Mouse (Mus musculus): ENCODE data around the gene Olfr672.
"Not testable (repeated sequence)": the region's sequence is repeated elsewhere in the genome, so short reads cannot be mapped to it uniquely, and the experiment has no call there.

Gene Olfr672

DNA sequence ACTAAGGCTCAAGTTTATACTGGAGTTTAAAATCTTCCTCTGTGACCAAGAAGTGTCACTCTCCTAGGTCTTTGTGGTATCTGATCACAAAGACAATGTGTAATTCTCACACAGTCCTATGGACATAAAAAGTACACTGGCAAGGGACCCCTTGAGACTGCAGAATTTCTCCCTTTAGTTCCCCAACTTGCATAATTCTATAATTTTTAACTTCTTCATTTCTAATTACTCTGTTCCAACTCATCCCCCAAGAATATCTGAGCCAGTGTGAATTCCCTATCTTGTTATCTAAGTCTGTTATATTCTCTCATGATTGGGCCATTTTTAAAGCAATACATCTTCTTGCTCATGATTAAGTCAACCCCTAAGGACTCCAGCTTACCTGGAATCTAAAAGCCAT, at the start of gene Olfr672:
TSS of gene Olfr672 (minus strand) at position 101 of the 400 bp plus-strand sequence.
- in situ Hi-C loops (cut with MboI; ENCODE audit: low pct_unique_long_range_greater_than_20kb in 1 of 2, low sequenced_read_pairs in 2 of 2, unreplicated experiment in 1 of 2): no loop called here

DNA sequence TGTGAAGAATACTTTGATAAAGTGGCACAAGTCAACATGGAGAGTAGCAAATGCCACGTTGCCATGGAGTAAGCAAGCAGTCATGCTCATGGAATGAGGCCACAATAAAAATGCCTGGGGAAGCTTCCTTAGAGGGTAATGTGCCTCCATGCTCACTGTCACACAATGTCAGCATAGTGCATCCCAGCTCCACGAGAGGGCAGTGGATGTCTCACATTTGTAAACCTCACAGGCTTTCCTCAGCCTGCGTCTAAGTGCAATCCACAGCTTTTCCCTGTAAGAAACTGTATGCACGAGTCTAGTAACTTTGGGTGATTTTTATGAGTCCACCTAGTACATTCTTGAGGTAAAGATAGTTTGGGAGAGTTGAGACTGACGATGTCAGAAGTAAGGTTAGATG, 32.0 kb upstream of the Olfr672 start:
- in situ Hi-C loops (cut with MboI; ENCODE audit: low pct_unique_long_range_greater_than_20kb in 1 of 2, low sequenced_read_pairs in 2 of 2, unreplicated experiment in 1 of 2): not testable (repeated sequence)

DNA sequence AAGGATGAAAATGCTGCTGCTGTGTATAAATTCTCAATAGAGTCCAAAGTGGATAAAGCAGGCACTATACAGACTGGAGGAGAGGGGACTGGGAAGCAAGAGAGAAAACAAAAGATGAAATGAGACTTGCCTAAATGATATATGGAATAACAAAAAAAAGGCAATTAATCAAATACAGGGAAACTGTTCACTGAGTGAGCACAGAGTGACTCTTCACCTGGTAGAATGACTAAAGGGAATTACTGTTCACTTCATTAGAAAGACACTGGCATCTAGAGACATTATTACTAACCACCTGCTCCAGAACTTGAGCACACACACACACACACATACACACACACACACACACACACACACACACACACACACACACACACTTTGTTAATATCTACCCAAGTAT, 30.6 kb upstream of the Olfr672 start, which contains the start of gene Olfr676:
TSS of gene Olfr676 (plus strand) at position 301 of the 400 bp plus-strand sequence.
- in situ Hi-C loops (cut with MboI; ENCODE audit: low pct_unique_long_range_greater_than_20kb in 1 of 2, low sequenced_read_pairs in 2 of 2, unreplicated experiment in 1 of 2): no loop called here

DNA sequence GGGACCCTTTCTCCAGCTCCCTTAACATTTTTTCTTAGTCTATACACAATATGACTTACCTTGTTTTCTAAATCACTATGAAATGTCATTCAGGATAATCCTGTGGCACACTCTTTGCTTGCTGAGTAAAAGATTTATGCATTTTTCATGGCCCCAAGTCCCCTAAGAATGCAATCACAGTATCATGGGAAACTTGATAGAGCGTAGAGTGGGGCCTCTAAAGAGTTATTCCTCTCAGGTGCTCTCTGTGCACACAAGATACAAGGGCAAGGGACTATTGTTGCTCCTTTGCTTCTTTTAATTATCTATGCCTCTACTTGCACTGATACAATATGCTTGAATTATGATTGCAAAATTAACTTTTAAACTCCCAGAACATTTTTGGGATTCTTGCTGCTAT, 26.5 kb upstream of the Olfr672 start, which contains the start of gene Olfr675:
TSS of gene Olfr675 (minus strand) at position 101 of the 400 bp plus-strand sequence.
- in situ Hi-C loops (cut with MboI; ENCODE audit: low pct_unique_long_range_greater_than_20kb in 1 of 2, low sequenced_read_pairs in 2 of 2, unreplicated experiment in 1 of 2): no loop called here

DNA sequence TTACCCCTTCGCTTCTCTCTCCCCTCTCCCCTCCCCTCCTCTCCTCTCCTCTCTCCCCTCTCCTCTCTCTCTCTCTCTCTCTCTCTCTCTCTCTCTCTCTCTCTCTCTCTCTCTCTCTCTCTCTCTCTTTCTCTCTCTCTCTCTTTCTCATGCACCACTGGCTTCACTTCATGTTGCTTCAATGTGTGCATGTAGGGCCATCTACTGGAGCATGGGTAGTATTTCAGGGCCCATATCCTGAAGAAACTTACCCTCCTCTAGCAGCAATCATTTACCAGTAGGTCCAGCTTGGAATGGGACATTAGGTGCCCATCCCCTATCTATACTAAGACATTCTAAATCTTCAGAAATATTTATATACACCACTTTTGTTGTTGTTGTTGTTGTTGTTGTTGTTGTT, 20.7 kb upstream of the Olfr672 start:
- in situ Hi-C loops (cut with MboI; ENCODE audit: low pct_unique_long_range_greater_than_20kb in 1 of 2, low sequenced_read_pairs in 2 of 2, unreplicated experiment in 1 of 2): no loop called here

DNA sequence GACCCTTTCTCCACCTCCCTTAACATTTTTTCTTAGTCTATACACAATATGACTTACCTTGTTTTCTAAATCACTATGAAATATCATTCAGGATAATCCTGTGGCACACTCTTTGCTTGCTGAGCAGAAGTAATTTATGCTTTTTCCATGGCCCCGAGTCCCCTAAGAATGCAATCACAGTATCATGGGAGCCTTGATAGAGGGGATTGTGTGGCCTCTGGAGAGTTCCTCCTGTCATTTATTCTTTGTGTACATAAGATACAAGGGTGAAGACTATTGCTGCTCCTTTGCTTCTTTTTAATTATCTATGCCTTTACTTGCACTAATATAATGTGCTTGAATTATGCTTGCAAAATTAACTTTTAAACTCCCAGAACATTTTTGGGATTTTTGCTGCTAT, 22.8 kb downstream of the Olfr672 start, which contains the start of gene Olfr671:
TSS of gene Olfr671 (minus strand) at position 101 of the 400 bp plus-strand sequence.
- in situ Hi-C loops (cut with MboI; ENCODE audit: low pct_unique_long_range_greater_than_20kb in 1 of 2, low sequenced_read_pairs in 2 of 2, unreplicated experiment in 1 of 2): no loop called here

DNA sequence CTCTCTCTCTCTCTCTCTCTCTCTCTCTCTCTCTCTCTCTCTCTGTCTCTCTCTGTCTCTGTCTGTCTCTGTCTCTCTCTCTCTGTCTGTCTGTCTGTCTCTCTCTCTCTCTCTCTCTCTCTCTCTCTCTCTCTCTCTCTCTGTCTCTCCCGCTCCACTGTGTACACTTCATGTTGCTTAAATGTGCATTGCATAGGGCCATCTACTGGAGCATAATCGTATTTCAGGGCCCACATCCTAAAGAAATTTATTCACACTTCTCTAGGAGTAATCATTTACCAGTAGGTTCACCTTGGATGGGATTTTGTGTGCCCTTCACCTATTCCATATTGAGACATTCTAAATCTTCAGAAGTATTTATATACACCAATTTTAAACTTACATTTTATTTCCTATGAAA, 29.3 kb downstream of the Olfr672 start:
- in situ Hi-C loops (cut with MboI; ENCODE audit: low pct_unique_long_range_greater_than_20kb in 1 of 2, low sequenced_read_pairs in 2 of 2, unreplicated experiment in 1 of 2): not testable (repeated sequence)

DNA sequence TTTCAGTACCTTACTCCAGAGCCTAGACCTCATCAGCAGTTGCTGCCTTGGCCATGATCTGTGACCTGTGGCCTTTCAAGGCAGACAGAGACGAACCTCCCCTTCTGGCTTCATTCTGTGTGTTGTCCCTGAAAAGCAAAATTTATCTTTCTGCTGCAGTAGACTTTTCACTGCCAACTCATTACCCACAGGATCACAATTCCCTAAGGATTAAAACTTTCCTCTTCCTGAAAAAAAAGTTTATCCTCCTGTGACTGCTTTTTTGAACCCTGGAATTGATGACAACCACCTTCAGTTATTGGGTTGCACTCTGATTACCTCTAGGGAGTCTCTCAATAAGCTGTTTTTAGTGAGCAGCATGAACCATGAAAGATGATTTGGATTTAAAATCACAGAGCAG, 39.3 kb downstream of the Olfr672 start, which contains the start of gene Olfr670:
TSS of gene Olfr670 (minus strand) at position 101 of the 400 bp plus-strand sequence.
- in situ Hi-C loops (cut with MboI; ENCODE audit: low pct_unique_long_range_greater_than_20kb in 1 of 2, low sequenced_read_pairs in 2 of 2, unreplicated experiment in 1 of 2): no loop called here

DNA sequence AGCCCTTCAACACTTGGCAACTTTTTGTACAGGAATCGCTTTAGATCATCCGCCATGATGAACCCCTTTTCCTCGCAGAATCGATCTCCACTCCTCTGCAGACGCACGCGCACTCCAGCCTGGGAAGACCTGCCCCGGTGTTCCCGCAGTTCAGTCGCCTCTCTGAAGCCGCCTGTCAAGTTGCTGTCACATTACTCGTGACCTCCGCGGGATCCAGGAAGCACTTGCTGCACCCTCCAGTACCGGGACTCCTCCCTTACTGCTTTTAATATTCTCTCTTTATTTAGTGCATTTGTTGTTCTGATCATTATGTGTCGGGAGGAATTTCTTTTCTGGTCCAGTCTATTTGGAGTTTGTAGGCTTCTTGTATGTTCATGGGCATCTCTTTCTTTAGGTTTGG, 51.6 kb downstream of the Olfr672 start:
- in situ Hi-C loops (cut with MboI; ENCODE audit: low pct_unique_long_range_greater_than_20kb in 1 of 2, low sequenced_read_pairs in 2 of 2, unreplicated experiment in 1 of 2): not testable (repeated sequence)
